ENCODE assay signal across 24 mouse cellular contexts in the genomic region with DNA sequence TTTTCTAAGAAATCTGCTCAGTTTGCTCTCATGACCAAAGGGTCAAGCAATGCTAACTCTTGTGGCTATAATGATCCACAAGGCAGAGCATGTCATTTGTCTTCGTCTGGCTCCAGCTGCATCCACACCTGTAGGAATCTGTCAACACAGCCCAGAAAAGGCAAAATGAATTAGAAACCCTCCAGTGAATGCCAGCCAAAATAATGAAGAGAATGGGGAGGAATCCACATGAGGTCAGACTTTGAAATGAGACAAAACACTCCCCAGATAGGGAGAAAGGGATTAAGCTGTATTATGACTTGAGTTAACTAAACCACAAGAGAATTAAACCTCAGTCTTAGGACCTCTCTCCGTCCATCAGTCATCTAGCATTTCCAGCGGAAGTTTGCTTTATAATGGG.
A peak's percentile ranks its signal among the peaks of the same experiment; 100 is the strongest.
DNase-seq lines count a peak whose midpoint lies in the region; ATAC-seq and TF ChIP-seq lines count a peak whose summit lies in the region.
"Had no signal": no experiment of that assay in that cellular context is flagged by ENCODE, and none has a peak within 500 bp of the region (broad histone marks: within the 10 kb centered on the region; RNA-seq: fewer than 3 reads in every experiment).

No protein-coding gene starts in this region.

- no peak overlapping the region for H3K4me3 ChIP-seq in forebrain, embryonic 14.5 days (ENCODE audit: low read depth, low read length)
- H3K4me3 ChIP-seq in forebrain, embryonic 11.5 days (ENCODE audit: low read depth, low read length) = no peak overlapping the region
- H3K4me3 ChIP-seq in midbrain, embryonic 12.5 days = no peak overlapping the region
- no peak overlapping the region for H3K4me3 ChIP-seq in midbrain, postnatal 0 days (ENCODE audit: low read depth, low read length)
- H3K4me3 ChIP-seq: embryonic facial prominence, embryonic 15.5 days; erythroblast, embryonic 14.5 days; forebrain, embryonic 10.5 days; heart, embryonic 10.5 days; intestine, embryonic 15.5 days had no signal

- no peak for ATAC-seq in forebrain, embryonic 14.5 days
- no peak for ATAC-seq in forebrain, embryonic 11.5 days (replicated peaks; ENCODE audit: low FRiP score)
- peak; percentile 58; the same call in 1 of the 2 replicates for ATAC-seq in midbrain, embryonic 12.5 days (ENCODE audit: low FRiP score, low read depth)
- no peak for ATAC-seq in midbrain, postnatal 0 days (ENCODE audit: low FRiP score)
- ATAC-seq: activated CD4-positive, CD25-positive, alpha-beta regulatory T cell, adult 4 months; intestine, embryonic 15.5 days had no signal

- TF ChIP-seq CTCF in midbrain, postnatal 0 days (IDR thresholded peaks at IDR 0.05) = no peak
- no peak for TF ChIP-seq CTCF in brain, embryonic 14.5 days (IDR thresholded peaks at IDR 0.05; ENCODE audit: borderline replicate concordance, extremely low read depth, insufficient read depth, insufficient read length)

- H3K27ac ChIP-seq in forebrain, embryonic 14.5 days (ENCODE audit: low read depth, low read length) = no peak overlapping the region
- H3K27ac ChIP-seq in forebrain, embryonic 11.5 days (ENCODE audit: low read depth, low read length) = no peak overlapping the region
- no peak overlapping the region for H3K27ac ChIP-seq in midbrain, embryonic 12.5 days (replicated peaks)
- H3K27ac ChIP-seq in midbrain, postnatal 0 days (ENCODE audit: low read depth, low read length) = no peak overlapping the region
- H3K27ac ChIP-seq: embryonic facial prominence, embryonic 15.5 days; forebrain, embryonic 10.5 days; heart, embryonic 10.5 days; hindbrain, embryonic 14.5 days; intestine, embryonic 15.5 days had no signal

- 4% methylated on average over 3 of the region's 3 CpGs for WGBS in forebrain, embryonic 14.5 days
- WGBS in forebrain, embryonic 11.5 days = 9% methylated on average over 3 of the region's 3 CpGs
- 8% methylated on average over 3 of the region's 3 CpGs for WGBS in midbrain, embryonic 12.5 days
- WGBS in midbrain, postnatal 0 days = 17% methylated on average over 3 of the region's 3 CpGs

- peak; percentile 54 for DNase-seq in embryo, embryonic 10.5 days (ENCODE audit: low spot score)
- no peak for DNase-seq in embryo, embryonic 10 days (ENCODE audit: low spot score)
- peak; percentile 30 for DNase-seq in forebrain, embryonic 14.5 days (ENCODE audit: low spot score)
- no peak for DNase-seq in forebrain, embryonic 11.5 days (ENCODE audit: low spot score)
- no peak for DNase-seq in midbrain, postnatal 0 days (ENCODE audit: low spot score)
- peak; percentile 57 for DNase-seq in brain, embryonic 14.5 days (ENCODE audit: low read depth)
- DNase-seq in lung, postnatal 36 days = no peak
- DNase-seq: adrenal gland, postnatal 14 days; B cell, adult 2 months; cerebellum, adult 18-20 months; cerebellum, adult 9-11 months; cerebellum, postnatal 36 days; gastrocnemius, postnatal 10 days; heart, adult 18-20 months; heart, postnatal 10 days; heart, postnatal 4 days had no signal

- H3K4me1 ChIP-seq in forebrain, embryonic 14.5 days (ENCODE audit: control insufficient read depth, insufficient read depth, low read length) = peaks cover 7% of the 10 kb centered on the region; the same call in 1 of the 2 replicates
- no peaks in the 10 kb centered on the region for H3K4me1 ChIP-seq in forebrain, embryonic 11.5 days (replicated peaks; ENCODE audit: control insufficient read depth, insufficient read depth, low read length)
- peaks cover 9% of the 10 kb centered on the region for H3K4me1 ChIP-seq in midbrain, embryonic 12.5 days
- no peaks in the 10 kb centered on the region for H3K4me1 ChIP-seq in midbrain, postnatal 0 days (ENCODE audit: insufficient read depth, low read length)
- H3K4me1 ChIP-seq: heart, embryonic 10.5 days; intestine, embryonic 15.5 days had no signal

- no peak overlapping the region for H3K9ac ChIP-seq in forebrain, embryonic 14.5 days (ENCODE audit: low read length)
- H3K9ac ChIP-seq in forebrain, embryonic 11.5 days (ENCODE audit: low read length) = no peak overlapping the region
- H3K9ac ChIP-seq in midbrain, embryonic 12.5 days (replicated peaks) = no peak overlapping the region
- no peak overlapping the region for H3K9ac ChIP-seq in midbrain, postnatal 0 days (replicated peaks; ENCODE audit: low read length, poor library complexity, severe bottlenecking)
- H3K9ac ChIP-seq: embryonic facial prominence, embryonic 15.5 days; hindbrain, embryonic 14.5 days; intestine, embryonic 15.5 days had no signal

- H3K4me2 ChIP-seq in forebrain, embryonic 14.5 days (ENCODE audit: low read length) = no peak overlapping the region
- H3K4me2 ChIP-seq in forebrain, embryonic 11.5 days (ENCODE audit: low read depth, low read length, severe bottlenecking) = no peak overlapping the region
- no peak overlapping the region for H3K4me2 ChIP-seq in midbrain, embryonic 12.5 days (replicated peaks)
- H3K4me2 ChIP-seq in midbrain, postnatal 0 days (ENCODE audit: low read depth, low read length, poor library complexity, severe bottlenecking) = no peak overlapping the region
- H3K4me2 ChIP-seq: embryonic facial prominence, embryonic 15.5 days; hindbrain, embryonic 14.5 days; intestine, embryonic 15.5 days had no signal

- no peak for TF ChIP-seq POLR2A in brain, embryonic 14.5 days (IDR thresholded peaks at IDR 0.05; ENCODE audit: borderline replicate concordance, extremely low read depth, insufficient read depth, insufficient read length, poor library complexity, severe bottlenecking)

- no peaks in the 10 kb centered on the region for H3K27me3 ChIP-seq in forebrain, embryonic 14.5 days (replicated peaks; ENCODE audit: control insufficient read depth, insufficient read depth, low read length)
- no peaks in the 10 kb centered on the region for H3K27me3 ChIP-seq in forebrain, embryonic 11.5 days (ENCODE audit: control insufficient read depth, insufficient read depth, low read length)
- no peaks in the 10 kb centered on the region for H3K27me3 ChIP-seq in midbrain, embryonic 12.5 days
- no peaks in the 10 kb centered on the region for H3K27me3 ChIP-seq in midbrain, postnatal 0 days (ENCODE audit: insufficient read depth, low read length)
- H3K27me3 ChIP-seq: embryonic facial prominence, embryonic 15.5 days; intestine, embryonic 15.5 days had no signal

- H3K36me3 ChIP-seq in forebrain, embryonic 14.5 days (ENCODE audit: control insufficient read depth, insufficient read depth, low read length) = no peaks in the 10 kb centered on the region
- no peaks in the 10 kb centered on the region for H3K36me3 ChIP-seq in forebrain, embryonic 11.5 days (ENCODE audit: control insufficient read depth, insufficient read depth, low read length)
- no peaks in the 10 kb centered on the region for H3K36me3 ChIP-seq in midbrain, embryonic 12.5 days
- no peaks in the 10 kb centered on the region for H3K36me3 ChIP-seq in midbrain, postnatal 0 days (ENCODE audit: insufficient read depth, low read length)
- H3K36me3 ChIP-seq: embryonic facial prominence, embryonic 15.5 days; forebrain, embryonic 10.5 days; heart, embryonic 10.5 days; intestine, embryonic 15.5 days had no signal

- H3K9me3 ChIP-seq in forebrain, embryonic 14.5 days (replicated peaks; ENCODE audit: control insufficient read depth, low read length) = no peaks in the 10 kb centered on the region
- no peaks in the 10 kb centered on the region for H3K9me3 ChIP-seq in forebrain, embryonic 11.5 days (ENCODE audit: control insufficient read depth, low read length)
- no peaks in the 10 kb centered on the region for H3K9me3 ChIP-seq in midbrain, embryonic 12.5 days
- H3K9me3 ChIP-seq in midbrain, postnatal 0 days (ENCODE audit: low read length) = no peaks in the 10 kb centered on the region
- H3K9me3 ChIP-seq: embryonic facial prominence, embryonic 15.5 days; forebrain, embryonic 10.5 days; heart, embryonic 10.5 days; intestine, embryonic 15.5 days had no signal

Comparison
In these comparisons a context has a peak if more than half of its experiments do, and no peak if none do; other contexts are left out.
1. DNase-seq: peak in embryo, embryonic 10.5 days (single experiment), forebrain, embryonic 14.5 days (single experiment) and brain, embryonic 14.5 days (single experiment); none in embryo, embryonic 10 days (single experiment), forebrain, embryonic 11.5 days (single experiment), midbrain, postnatal 0 days (single experiment) and lung, postnatal 36 days (single experiment).